Mouse (Mus musculus): ENCODE data around the gene 5730522E02Rik. TPM values are rescaled to one million over a fixed set of nuclear protein-coding genes. Genes with fewer than 3 reads are reported as not detected.

5730522E02Rik gene
- polyA plus RNA-seq, 1 experiment from 2014 or later: 13.5 TPM

DNA sequence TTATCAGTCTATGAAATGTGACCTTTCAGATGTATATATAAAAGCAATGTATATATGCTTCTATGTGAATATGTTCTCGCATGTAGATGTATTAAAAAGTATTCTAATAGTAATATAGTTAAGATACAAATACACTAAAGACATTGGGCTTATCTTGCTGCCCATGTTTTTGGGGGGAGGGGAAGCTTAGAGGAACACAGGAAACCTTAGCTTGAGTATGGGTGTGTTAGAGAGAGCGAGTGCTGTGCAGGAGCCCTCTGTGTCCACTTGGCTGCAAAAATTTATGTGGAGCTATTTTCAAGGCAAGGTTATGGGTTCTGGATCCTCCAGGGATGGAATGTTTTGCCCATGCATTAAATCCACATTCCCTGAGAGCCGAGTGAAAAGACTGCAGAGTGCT lies 15.1 kb downstream of the 5730522E02Rik start:
- H3K36me3 ChIP-seq (replicated peaks; ENCODE audit: control insufficient read depth, insufficient read depth): no peaks in the 10 kb centered on the region
- H3K9ac ChIP-seq: no peak overlapping the region
- no peaks in the 10 kb centered on the region for H3K9me3 ChIP-seq (ENCODE audit: control insufficient read depth, low read length)
- H3K4me3 ChIP-seq (replicated peaks; ENCODE audit: low read length): no peak overlapping the region
- ATAC-seq (ENCODE audit: low FRiP score) (no peak), DNase-seq (ENCODE audit: low spot score) (no peak)
- H3K27me3 ChIP-seq (ENCODE audit: control insufficient read depth, insufficient read depth, low read length): no peaks in the 10 kb centered on the region
- H3K27ac ChIP-seq: no peak overlapping the region
- no peak overlapping the region for H3K4me2 ChIP-seq (replicated peaks)
- WGBS: 91% methylated on average over 3 of the region's 3 CpGs
- no peaks in the 10 kb centered on the region for H3K4me1 ChIP-seq (replicated peaks; ENCODE audit: control insufficient read depth, insufficient read depth, low read length)

DNA sequence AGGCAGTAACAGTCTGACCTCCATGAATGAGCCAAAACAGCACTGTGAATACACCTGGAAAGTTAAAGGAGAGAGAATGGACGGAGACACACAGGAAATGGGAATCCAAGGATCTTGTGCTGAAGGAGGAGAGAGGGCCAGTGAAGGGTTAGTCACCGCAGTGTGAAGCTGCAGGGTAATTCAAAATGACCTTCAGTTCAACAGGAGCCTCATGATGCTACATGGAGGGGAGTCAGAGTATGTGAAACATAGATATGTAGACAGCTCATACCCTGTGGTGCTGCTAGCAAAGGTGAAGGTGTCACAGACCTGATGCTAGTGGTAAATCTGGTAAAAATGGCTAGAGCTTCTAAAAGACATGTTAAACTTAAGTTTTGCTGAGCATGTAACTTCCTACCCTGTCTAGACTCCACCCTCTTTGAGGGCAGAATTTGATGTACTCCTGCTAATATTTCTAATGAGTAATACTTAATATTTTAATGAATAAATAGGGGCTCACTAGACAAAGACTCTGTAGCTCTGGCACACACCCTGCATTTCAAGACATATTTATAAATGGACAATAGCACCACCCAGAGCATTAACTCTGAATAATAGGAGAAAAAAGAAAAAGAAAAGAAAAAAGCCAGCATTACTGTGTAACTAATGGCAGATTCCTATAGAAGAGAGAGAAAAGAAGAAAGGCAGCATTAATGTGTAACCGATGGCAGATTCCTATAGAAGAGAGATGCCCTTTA lies 23.2 kb downstream of the 5730522E02Rik start:
- no peaks in the 10 kb centered on the region for H3K27me3 ChIP-seq (ENCODE audit: control insufficient read depth, insufficient read depth, low read length)
- H3K9me3 ChIP-seq (ENCODE audit: control insufficient read depth, low read length): no peaks in the 10 kb centered on the region
- H3K27ac ChIP-seq: no peak overlapping the region
- no peaks in the 10 kb centered on the region for H3K36me3 ChIP-seq (replicated peaks; ENCODE audit: control insufficient read depth, insufficient read depth)
- H3K4me1 ChIP-seq (replicated peaks; ENCODE audit: control insufficient read depth, insufficient read depth, low read length): no peaks in the 10 kb centered on the region
- DNase-seq (ENCODE audit: low spot score) (peak; percentile 58), ATAC-seq (ENCODE audit: low FRiP score) (no peak)
- H3K9ac ChIP-seq: no peak overlapping the region
- H3K4me3 ChIP-seq (replicated peaks; ENCODE audit: low read length): no peak overlapping the region
- H3K4me2 ChIP-seq (replicated peaks): no peak overlapping the region
- 73% methylated on average over 3 of the region's 3 CpGs for WGBS

DNA sequence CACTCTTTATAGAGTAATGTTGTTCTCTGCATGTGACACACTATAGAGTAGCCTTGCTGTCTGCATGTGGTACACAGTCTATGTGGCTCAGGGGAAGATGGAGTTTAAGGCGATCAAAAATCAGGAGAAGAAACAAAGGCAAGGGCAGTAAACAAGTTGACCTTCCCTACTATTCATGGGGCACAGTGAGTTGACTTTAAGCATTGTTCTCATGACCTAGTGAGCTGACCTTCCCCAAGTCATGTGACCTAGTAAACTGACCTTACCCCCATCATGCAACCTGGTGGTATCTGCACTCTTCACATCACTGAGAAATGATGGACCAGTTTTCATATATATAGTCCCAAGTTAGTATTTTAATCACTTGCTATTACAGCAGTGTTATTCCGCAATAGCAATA lies 40.0 kb downstream of the 5730522E02Rik start:
- H3K9ac ChIP-seq: no peak overlapping the region
- DNase-seq (ENCODE audit: low spot score): no peak
- H3K27me3 ChIP-seq (ENCODE audit: control insufficient read depth, insufficient read depth, low read length): no peaks in the 10 kb centered on the region
- 92% methylated on average over 2 of the region's 2 CpGs for WGBS
- no peaks in the 10 kb centered on the region for H3K4me1 ChIP-seq (replicated peaks; ENCODE audit: control insufficient read depth, insufficient read depth, low read length)
- ATAC-seq (ENCODE audit: low FRiP score): no peak
- H3K4me2 ChIP-seq (replicated peaks): no peak overlapping the region
- H3K36me3 ChIP-seq (replicated peaks; ENCODE audit: control insufficient read depth, insufficient read depth): no peaks in the 10 kb centered on the region
- H3K4me3 ChIP-seq (replicated peaks; ENCODE audit: low read length): no peak overlapping the region
- no peak overlapping the region for H3K27ac ChIP-seq
- no peaks in the 10 kb centered on the region for H3K9me3 ChIP-seq (ENCODE audit: control insufficient read depth, low read length)

DNA sequence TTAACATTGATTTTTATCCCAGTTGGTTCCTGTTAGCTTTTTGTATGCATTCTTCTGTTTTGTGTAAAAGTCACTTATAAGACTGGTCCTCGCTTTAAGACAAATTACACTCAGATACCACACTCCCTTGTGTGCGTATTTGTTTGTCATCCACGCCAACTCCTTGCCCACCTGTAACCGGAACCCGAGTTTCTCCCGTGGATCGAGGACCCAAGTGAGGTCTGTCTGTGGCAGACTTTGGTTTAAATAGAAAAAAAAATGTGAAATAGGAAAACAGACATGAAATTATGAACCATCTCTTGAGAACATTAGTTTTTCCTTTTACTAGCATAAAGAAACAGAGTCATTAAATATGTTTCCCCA lies 43.0 kb downstream of the 5730522E02Rik start:
- Histone ChIP-seq H3K4me3 (replicated peaks; ENCODE audit: low read length) (no peak overlapping the region), H3K4me1 (replicated peaks; ENCODE audit: control insufficient read depth, insufficient read depth, low read length) (no peaks in the 10 kb centered on the region), H3K9ac (no peak overlapping the region), H3K36me3 (replicated peaks; ENCODE audit: control insufficient read depth, insufficient read depth) (no peaks in the 10 kb centered on the region), H3K4me2 (replicated peaks) (no peak overlapping the region), H3K27ac (no peak overlapping the region), H3K9me3 (ENCODE audit: control insufficient read depth, low read length) (no peaks in the 10 kb centered on the region), H3K27me3 (ENCODE audit: control insufficient read depth, insufficient read depth, low read length) (no peaks in the 10 kb centered on the region)
- WGBS: 95% methylated on average over 7 of the region's 7 CpGs
- DNase-seq (ENCODE audit: low spot score): no peak
- ATAC-seq (ENCODE audit: low FRiP score): no peak

DNA sequence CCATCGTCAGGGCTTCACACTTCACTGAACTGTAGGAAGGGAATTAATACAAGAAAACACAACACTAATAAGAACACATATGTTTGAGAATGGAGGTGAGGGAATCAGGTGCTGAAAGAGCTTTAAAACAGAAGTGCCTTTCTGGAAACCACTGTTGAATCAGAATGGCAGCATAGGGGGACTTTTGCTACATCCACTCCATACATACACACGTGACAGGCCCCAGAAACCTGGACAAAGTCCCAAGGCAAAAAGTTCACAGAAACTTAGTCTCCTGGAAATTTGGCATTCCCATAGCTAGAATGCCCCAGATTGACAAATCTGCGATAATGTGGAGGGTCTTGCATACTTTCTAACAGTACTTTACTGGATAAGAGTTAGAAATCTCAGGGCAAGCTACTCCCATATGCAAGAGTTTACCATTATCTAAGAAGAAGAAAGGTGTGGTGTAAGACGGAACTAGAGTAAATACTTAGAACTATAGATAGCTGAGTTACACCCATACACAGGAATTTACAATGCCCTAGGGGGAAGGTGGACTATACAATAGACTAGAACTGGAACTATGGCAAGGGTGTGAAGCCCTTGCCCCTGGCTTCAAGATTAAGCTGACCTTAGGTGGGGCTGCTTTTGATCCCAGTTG lies 43.5 kb downstream of the 5730522E02Rik start:
- Histone ChIP-seq H3K27ac (no peak overlapping the region), H3K4me1 (replicated peaks; ENCODE audit: control insufficient read depth, insufficient read depth, low read length) (no peaks in the 10 kb centered on the region), H3K4me2 (replicated peaks) (no peak overlapping the region), H3K4me3 (replicated peaks; ENCODE audit: low read length) (no peak overlapping the region), H3K27me3 (ENCODE audit: control insufficient read depth, insufficient read depth, low read length) (no peaks in the 10 kb centered on the region), H3K9me3 (ENCODE audit: control insufficient read depth, low read length) (no peaks in the 10 kb centered on the region), H3K36me3 (replicated peaks; ENCODE audit: control insufficient read depth, insufficient read depth) (no peaks in the 10 kb centered on the region), H3K9ac (no peak overlapping the region)
- DNase-seq (ENCODE audit: low spot score): no peak
- ATAC-seq (ENCODE audit: low FRiP score): no peak
- 84% methylated on average over 4 of the region's 4 CpGs for WGBS

DNA sequence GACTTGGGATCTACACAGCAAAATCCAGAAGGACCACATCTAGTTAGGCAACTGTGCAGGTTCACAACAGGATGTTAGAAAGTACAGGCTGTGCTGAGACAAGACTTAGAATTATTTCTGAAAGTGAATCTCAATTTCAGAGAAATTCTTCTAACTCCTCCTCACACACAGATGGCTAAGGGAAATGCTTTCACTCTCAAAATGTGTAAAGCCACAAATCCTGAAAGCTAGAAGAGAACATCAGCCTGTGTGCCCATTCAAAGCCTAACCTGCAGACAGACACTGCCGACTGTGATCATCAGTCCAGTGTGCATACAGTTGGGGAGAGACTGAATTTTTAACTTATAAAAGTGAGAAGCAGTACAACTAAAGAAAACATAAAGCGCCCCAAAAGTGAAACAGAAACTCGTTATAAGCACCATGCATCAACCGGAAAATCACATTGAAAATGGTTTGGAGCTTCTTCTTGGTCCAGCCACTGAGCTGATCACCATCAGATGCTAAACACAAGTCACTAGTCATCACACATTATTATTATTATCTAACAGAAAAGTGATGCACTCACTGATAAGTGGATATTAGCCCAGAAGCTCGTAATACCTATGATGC lies 45.8 kb downstream of the 5730522E02Rik start:
- H3K4me1 ChIP-seq (replicated peaks; ENCODE audit: control insufficient read depth, insufficient read depth, low read length): no peaks in the 10 kb centered on the region
- H3K36me3 ChIP-seq (replicated peaks; ENCODE audit: control insufficient read depth, insufficient read depth): no peaks in the 10 kb centered on the region
- H3K4me2 ChIP-seq (replicated peaks): no peak overlapping the region
- no peaks in the 10 kb centered on the region for H3K9me3 ChIP-seq (ENCODE audit: control insufficient read depth, low read length)
- no peak for DNase-seq (ENCODE audit: low spot score)
- no peak overlapping the region for H3K4me3 ChIP-seq (replicated peaks; ENCODE audit: low read length)
- no peak overlapping the region for H3K27ac ChIP-seq
- WGBS: 92% methylated on average over 5 of the region's 5 CpGs
- no peaks in the 10 kb centered on the region for H3K27me3 ChIP-seq (ENCODE audit: control insufficient read depth, insufficient read depth, low read length)
- H3K9ac ChIP-seq: no peak overlapping the region
- ATAC-seq (ENCODE audit: low FRiP score): no peak

DNA sequence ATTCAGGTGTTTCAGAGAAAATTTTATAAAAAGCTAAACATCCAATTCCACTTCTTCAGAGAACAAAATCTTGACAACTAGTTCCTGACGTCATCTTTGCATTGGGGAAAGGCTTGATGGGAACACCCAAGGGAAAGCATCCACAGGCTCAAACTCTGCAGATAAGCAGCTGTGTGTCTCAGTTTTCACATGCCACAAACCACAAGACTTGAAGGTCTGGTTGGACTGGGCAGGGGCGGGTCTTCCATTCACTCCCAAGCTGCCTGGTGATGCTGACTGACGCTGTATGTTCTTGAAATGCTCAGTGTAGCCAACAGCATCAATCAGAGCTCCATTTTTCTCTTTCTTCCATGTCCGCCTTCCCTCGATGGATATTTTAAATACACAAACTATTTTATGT lies 49.2 kb downstream of the 5730522E02Rik start:
- Histone ChIP-seq H3K9ac (no peak overlapping the region), H3K4me3 (replicated peaks; ENCODE audit: low read length) (no peak overlapping the region), H3K27ac (no peak overlapping the region), H3K4me1 (replicated peaks; ENCODE audit: control insufficient read depth, insufficient read depth, low read length) (no peaks in the 10 kb centered on the region), H3K27me3 (ENCODE audit: control insufficient read depth, insufficient read depth, low read length) (no peaks in the 10 kb centered on the region), H3K36me3 (replicated peaks; ENCODE audit: control insufficient read depth, insufficient read depth) (no peaks in the 10 kb centered on the region), H3K9me3 (ENCODE audit: control insufficient read depth, low read length) (no peaks in the 10 kb centered on the region), H3K4me2 (replicated peaks) (no peak overlapping the region)
- no peak for DNase-seq (ENCODE audit: low spot score)
- no peak for ATAC-seq (ENCODE audit: low FRiP score)
- 87% methylated on average over 5 of the region's 5 CpGs for WGBS

DNA sequence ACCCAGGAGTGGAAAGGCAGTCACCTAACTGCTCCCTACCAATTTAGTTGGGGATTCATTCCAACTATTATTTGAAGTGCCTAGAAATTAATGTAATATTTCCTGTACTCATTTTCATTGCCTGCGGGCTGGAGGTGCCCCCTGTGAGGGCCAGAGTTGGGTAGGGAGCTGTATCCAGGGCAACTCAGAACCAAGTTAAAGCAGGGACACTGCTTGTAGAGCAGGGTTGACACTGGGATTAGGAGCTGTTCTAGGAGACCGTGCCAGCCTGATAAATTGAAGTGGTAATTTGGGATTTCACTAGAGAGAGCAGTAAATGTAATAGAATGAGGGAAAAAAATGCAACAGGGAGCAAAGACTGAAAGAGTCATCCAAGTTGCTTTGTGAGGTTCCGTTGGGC lies 51.5 kb downstream of the 5730522E02Rik start:
- no peak overlapping the region for H3K4me3 ChIP-seq (replicated peaks; ENCODE audit: low read length)
- no peaks in the 10 kb centered on the region for H3K36me3 ChIP-seq (replicated peaks; ENCODE audit: control insufficient read depth, insufficient read depth)
- no peak overlapping the region for H3K4me2 ChIP-seq (replicated peaks)
- H3K4me1 ChIP-seq (replicated peaks; ENCODE audit: control insufficient read depth, insufficient read depth, low read length): no peaks in the 10 kb centered on the region
- H3K9me3 ChIP-seq (ENCODE audit: control insufficient read depth, low read length): no peaks in the 10 kb centered on the region
- DNase-seq (ENCODE audit: low spot score) (no peak), ATAC-seq (ENCODE audit: low FRiP score) (peak; percentile 46; the same call in 1 of the 2 replicates)
- H3K9ac ChIP-seq: no peak overlapping the region
- WGBS: 44% methylated on average over 3 of the region's 3 CpGs
- no peak overlapping the region for H3K27ac ChIP-seq
- no peaks in the 10 kb centered on the region for H3K27me3 ChIP-seq (ENCODE audit: control insufficient read depth, insufficient read depth, low read length)

DNA sequence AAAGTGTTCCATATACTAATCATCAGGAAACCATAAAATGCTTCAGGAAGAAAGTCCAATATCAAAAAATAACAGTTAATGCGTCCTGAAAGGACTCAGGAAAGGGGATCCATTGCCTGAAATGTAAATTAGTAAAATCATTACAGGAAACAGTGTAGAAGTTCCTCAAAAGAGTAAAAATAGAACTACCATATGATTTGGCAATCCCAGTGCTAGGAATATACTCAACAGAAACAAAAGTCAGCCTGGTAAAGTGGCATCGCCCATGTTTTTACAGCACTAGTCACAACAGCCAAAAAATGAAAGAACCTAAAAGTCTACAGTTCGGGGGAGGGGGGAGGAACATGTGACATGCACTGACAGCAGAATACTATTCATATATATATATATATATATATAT lies 70.5 kb downstream of the 5730522E02Rik start:
- no peak overlapping the region for H3K9ac ChIP-seq
- ATAC-seq (ENCODE audit: low FRiP score) (no peak), DNase-seq (ENCODE audit: low spot score) (no peak)
- no peaks in the 10 kb centered on the region for H3K27me3 ChIP-seq (ENCODE audit: control insufficient read depth, insufficient read depth, low read length)
- H3K4me3 ChIP-seq (replicated peaks; ENCODE audit: low read length): no peak overlapping the region
- H3K36me3 ChIP-seq (replicated peaks; ENCODE audit: control insufficient read depth, insufficient read depth): no peaks in the 10 kb centered on the region
- H3K27ac ChIP-seq: no peak overlapping the region
- no peak overlapping the region for H3K4me2 ChIP-seq (replicated peaks)
- H3K4me1 ChIP-seq (replicated peaks; ENCODE audit: control insufficient read depth, insufficient read depth, low read length): no peaks in the 10 kb centered on the region
- WGBS: 91% methylated on average over 3 of the region's 3 CpGs
- no peaks in the 10 kb centered on the region for H3K9me3 ChIP-seq (ENCODE audit: control insufficient read depth, low read length)
